Mouse (Mus musculus) neural tube, embryonic 12.5 days (tissue): ENCODE data around the gene Ccdc137. TPM values are rescaled to one million over a fixed set of nuclear protein-coding genes. Genes with fewer than 3 reads are reported as not detected.

Source experiments
- ATAC-seq: fragments of 200-750 bp; cut with Nextera tagmentation; 2 replicates; pipeline ENCODE4 v1.8.0; 2017; ENCODE audit warnings: low read depth, mild to moderate bottlenecking, moderate TSS enrichment, moderate library complexity; ENCODE audit not compliant: low FRiP score
- H3K27ac ChIP-seq: fragments of 300-500 bp; sonication (generic); 2 replicates; pipeline ENCODE4 v1.5.1; 2016
- H3K27me3 ChIP-seq: fragments of 300-500 bp; sonication (generic); replicated peaks from 2 replicates; pipeline ENCODE4 v1.6.1; 2016; ENCODE audit warnings: mild to moderate bottlenecking
- H3K36me3 ChIP-seq: fragments of 300-500 bp; sonication (generic); 2 replicates; pipeline ENCODE4 v1.6.1; 2016; ENCODE audit warnings: mild to moderate bottlenecking
- H3K4me1 ChIP-seq: fragments of 300-500 bp; sonication (generic); 2 replicates; pipeline ENCODE4 v1.6.1; 2016
- H3K4me2 ChIP-seq: fragments of 300-500 bp; sonication (generic); replicated peaks from 2 replicates; pipeline ENCODE4 v1.6.1; 2016; ENCODE audit warnings: mild to moderate bottlenecking
- H3K4me3 ChIP-seq: fragments of 300-500 bp; sonication (generic); 2 replicates; pipeline ENCODE4 v1.5.1; 2016
- H3K9ac ChIP-seq: fragments of 300-500 bp; sonication (generic); 2 replicates; pipeline ENCODE4 v1.6.1; 2016; ENCODE audit warnings: mild to moderate bottlenecking
- H3K9me3 ChIP-seq: fragments of 300-500 bp; sonication (generic); 2 replicates; pipeline ENCODE4 v1.6.1; 2016; ENCODE audit warnings: mild to moderate bottlenecking
- WGBS: fragments of 180-500 bp; shearing (Covaris S2); methylation state at CpG from one replicate; pipeline ENCODE4 v1.1.7; 2016; 5-methylcytosine and 5-hydroxymethylcytosine counted together
- polyA plus RNA-seq: library from polyadenylated mRNA; unstranded; fragments of >200 nt; fragmentation: Nextera tagmentation; extraction: Ambion mirVana; gene quantifications from 2 replicates; pipeline ENCODE4 v1.2.1, GENCODE M21; 2016

Gene Ccdc137
- polyA plus RNA-seq, 1 experiment from 2014 or later = 34.7 TPM

DNA sequence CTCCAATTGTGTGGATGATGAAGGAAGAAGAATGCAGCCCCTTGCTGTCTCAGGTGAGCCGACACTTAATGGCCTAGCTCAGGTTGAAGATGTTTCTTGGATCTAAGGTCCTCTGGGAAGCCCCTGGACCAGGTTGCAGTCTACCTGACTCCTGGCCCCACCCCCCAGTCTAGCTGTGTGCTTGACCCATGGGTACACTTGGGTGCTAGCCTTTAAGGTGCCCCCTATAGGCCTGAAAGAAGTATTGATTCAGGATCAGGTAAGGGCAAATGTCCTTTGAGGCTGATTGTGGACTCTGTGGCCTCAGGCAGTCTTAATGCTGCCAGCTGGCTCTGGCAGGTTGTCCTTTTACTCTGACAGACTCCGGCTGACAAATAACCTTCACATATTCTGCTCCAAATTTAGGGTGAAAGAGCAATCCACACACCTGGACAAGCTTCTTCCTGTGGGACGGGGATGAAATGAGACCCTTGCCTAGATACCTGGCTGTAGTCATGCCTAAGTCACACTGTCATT is 15.1 kb upstream of the Ccdc137 start:
- H3K4me2 ChIP-seq = no peak overlapping the region
- no peaks in the 10 kb centered on the region for H3K4me1 ChIP-seq
- no peak for ATAC-seq
- no peaks in the 10 kb centered on the region for H3K9me3 ChIP-seq
- no peak overlapping the region for H3K4me3 ChIP-seq
- no peak overlapping the region for H3K27ac ChIP-seq
- H3K36me3 ChIP-seq = no peaks in the 10 kb centered on the region
- WGBS = 89% methylated on average over 3 of the region's 3 CpGs
- H3K9ac ChIP-seq = no peak overlapping the region
- no peaks in the 10 kb centered on the region for H3K27me3 ChIP-seq

- no peak for ATAC-seq
- H3K4me3 ChIP-seq = no peak overlapping the region
- H3K36me3 ChIP-seq = no peaks in the 10 kb centered on the region
- 0 out of 2 replicates have a peak, but pooled peaks cover 3% of the 10 kb centered on the region for H3K27me3 ChIP-seq
- no peak overlapping the region for H3K9ac ChIP-seq
- no peaks in the 10 kb centered on the region for H3K4me1 ChIP-seq
- H3K9me3 ChIP-seq = no peaks in the 10 kb centered on the region
- H3K27ac ChIP-seq = no peak overlapping the region
- H3K4me2 ChIP-seq = no peak overlapping the region
- 72% methylated on average over 6 of the region's 6 CpGs for WGBS
Measured at GRCm38 (mm10) chr11:120444106-120444505, 13.8 kb upstream of the Ccdc137 start.

DNA sequence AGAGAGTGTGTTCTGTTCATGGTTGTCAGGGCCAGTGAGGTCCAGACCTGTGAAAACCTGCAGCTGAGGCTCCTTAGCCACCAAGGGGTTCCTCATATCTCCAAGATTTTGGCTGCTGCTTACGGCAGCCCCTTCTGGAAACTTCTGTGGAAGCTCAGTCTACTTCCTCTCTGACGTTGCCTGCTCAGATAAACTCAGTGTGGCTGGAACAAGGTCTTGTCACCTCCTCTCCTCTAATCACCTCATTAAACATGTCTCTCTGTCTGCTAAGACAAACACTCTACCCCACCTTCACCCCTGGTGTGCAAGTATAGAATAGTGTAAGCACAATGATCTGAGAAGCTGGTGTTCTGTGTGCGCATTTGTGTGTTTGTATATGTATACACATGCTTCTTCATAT is 12.4 kb upstream of the Ccdc137 start:
- Histone ChIP-seq H3K4me3 (no peak overlapping the region), H3K4me2 (no peak overlapping the region), H3K9me3 (no peaks in the 10 kb centered on the region), H3K27ac (no peak overlapping the region), H3K27me3 (0 out of 2 replicates have a peak, but pooled peaks cover 3% of the 10 kb centered on the region), H3K36me3 (no peaks in the 10 kb centered on the region), H3K4me1 (no peaks in the 10 kb centered on the region), H3K9ac (no peak overlapping the region)
- no peak for ATAC-seq
- WGBS = 85% methylated on average over 3 of the region's 3 CpGs

GRCm38 (mm10) chr11:120447179-120447578 is 10.7 kb upstream of the Ccdc137 start:
- Histone ChIP-seq H3K4me1 (no peaks in the 10 kb centered on the region), H3K27ac (no peak overlapping the region), H3K27me3 (0 out of 2 replicates have a peak, but pooled peaks cover 3% of the 10 kb centered on the region), H3K36me3 (no peaks in the 10 kb centered on the region), H3K4me2 (no peak overlapping the region), H3K9me3 (no peaks in the 10 kb centered on the region), H3K4me3 (no peak overlapping the region), H3K9ac (no peak overlapping the region)
- 85% methylated on average over 7 of the region's 7 CpGs for WGBS
- no peak for ATAC-seq

DNA sequence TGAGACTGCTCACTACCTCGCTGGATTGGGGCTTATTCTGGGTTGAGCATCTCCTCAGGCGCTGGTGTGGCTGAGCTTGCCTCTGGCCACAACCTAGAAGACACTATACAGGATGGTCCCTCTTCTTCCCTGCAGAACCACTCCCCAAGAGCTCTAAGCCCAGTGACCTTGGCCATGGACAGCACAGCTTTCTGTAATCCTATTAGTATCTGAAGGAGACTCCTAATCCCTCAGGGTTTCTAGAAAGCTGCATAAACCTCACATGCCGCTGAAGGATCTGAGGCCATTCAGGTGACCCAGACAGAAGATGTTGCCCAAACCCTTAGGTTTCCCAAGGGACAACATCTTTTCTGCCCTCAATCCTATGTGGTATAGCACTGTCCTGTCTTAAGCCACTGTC is 5.7 kb upstream of the Ccdc137 start:
- Histone ChIP-seq H3K4me1 (0 out of 2 replicates have a peak, but pooled peaks cover 6% of the 10 kb centered on the region), H3K27me3 (0 out of 2 replicates have a peak, but pooled peaks cover 3% of the 10 kb centered on the region), H3K9me3 (no peaks in the 10 kb centered on the region), H3K9ac (no peak overlapping the region), H3K4me2 (no peak overlapping the region), H3K4me3 (no peak overlapping the region), H3K36me3 (no peaks in the 10 kb centered on the region), H3K27ac (no peak overlapping the region)
- no peak for ATAC-seq
- WGBS = 83% methylated on average over 3 of the region's 3 CpGs

GRCm38 (mm10) chr11:120453306-120453705 is 4.6 kb upstream of the Ccdc137 start, which contains the start of gene Pde6g:
Gene Pde6g (minus strand): TSS chr11:120453500.
- 87% methylated on average over 4 of the region's 4 CpGs for WGBS
- Histone ChIP-seq H3K9ac (no peak within 1 kb of the TSS), H3K27me3 (0 out of 2 replicates have a peak, but pooled peaks cover 3% of the 10 kb centered on the region), H3K9me3 (no peaks in the 10 kb centered on the region), H3K4me1 (peaks cover 12% of the 10 kb centered on the region; the same call in 1 of the 2 replicates), H3K4me2 (no peak within 1 kb of the TSS), H3K27ac (no peak within 1 kb of the TSS; the same call in 1 of the 2 replicates), H3K4me3 (no peak within 1 kb of the TSS), H3K36me3 (no peaks in the 10 kb centered on the region)
- ATAC-seq = no peak

DNA sequence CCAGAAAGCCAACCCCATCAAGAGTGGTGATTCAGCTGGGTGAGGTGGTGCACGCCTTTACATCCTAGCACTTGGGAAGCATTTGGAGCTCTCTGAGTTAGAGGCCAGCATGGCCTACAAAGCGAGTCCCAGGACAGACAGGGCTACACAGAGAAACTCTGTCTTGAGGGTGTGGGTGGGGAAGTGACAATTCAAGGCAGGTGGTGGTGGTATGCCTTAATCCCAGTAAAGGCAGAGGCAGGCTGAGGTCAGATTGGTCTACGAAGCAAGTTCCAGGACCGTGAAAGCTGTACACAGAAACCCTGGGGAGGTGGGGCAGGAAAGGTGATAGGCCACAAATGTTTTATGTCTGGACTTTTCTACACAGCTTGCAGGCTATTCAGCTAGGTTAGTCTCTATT is 3.0 kb upstream of the Ccdc137 start:
- Histone ChIP-seq H3K9me3 (no peaks in the 10 kb centered on the region), H3K9ac (no peak overlapping the region), H3K4me3 (no peak overlapping the region), H3K27me3 (no peaks in the 10 kb centered on the region), H3K4me2 (no peak overlapping the region), H3K4me1 (peaks cover 16% of the 10 kb centered on the region; the same call in 1 of the 2 replicates), H3K27ac (no peak overlapping the region), H3K36me3 (peaks cover 5% of the 10 kb centered on the region)
- WGBS = 92% methylated on average over 4 of the region's 4 CpGs
- ATAC-seq = no peak

DNA sequence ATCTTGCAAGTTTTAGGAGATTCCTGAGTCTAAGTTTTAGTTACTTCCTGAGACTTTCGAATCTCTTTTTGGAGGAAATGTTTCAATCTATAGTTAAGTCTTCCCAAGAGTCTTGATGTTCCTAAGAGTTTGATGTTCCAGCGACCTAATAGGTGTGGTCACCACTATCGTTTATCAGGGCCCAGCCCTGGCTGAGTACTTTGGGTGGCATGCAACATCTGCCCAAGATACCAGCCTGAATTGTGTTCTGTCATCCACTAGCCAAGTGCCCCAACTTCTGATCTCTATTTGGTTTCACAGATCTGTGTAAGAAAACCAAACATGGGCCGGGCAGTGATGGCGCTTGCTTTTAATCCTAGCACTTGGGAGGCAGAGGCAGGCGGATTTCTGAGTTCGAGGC is 2.5 kb upstream of the Ccdc137 start:
- no peaks in the 10 kb centered on the region for H3K27me3 ChIP-seq
- H3K9ac ChIP-seq = no peak overlapping the region
- WGBS = 93% methylated on average over 7 of the region's 7 CpGs
- H3K27ac ChIP-seq = no peak overlapping the region
- H3K4me2 ChIP-seq = no peak overlapping the region
- ATAC-seq = no peak
- H3K4me1 ChIP-seq = peaks cover 16% of the 10 kb centered on the region; the same call in 1 of the 2 replicates
- H3K4me3 ChIP-seq = no peak overlapping the region
- H3K36me3 ChIP-seq = peaks cover 7% of the 10 kb centered on the region
- H3K9me3 ChIP-seq = no peaks in the 10 kb centered on the region

DNA sequence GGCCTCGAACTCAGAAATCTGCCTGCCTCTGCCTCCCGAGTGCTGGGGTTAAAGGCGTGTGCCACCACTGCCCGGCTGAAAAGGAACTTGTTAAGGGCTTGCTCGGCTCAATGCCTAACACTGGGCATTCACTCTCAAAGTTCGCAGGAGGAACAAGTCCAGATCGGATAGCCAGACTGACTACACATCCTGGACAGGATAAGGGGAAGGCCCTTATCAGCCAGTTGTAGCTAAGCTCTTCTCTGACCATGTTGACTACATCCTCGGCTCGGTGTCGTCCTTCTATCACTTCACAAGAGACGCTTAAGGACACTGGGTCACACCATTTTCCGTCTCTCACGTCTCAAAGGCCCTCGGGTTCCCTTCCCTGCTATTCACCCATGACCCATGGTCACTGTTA is 545 bp upstream of the Ccdc137 start:
- peaks cover 26% of the 10 kb centered on the region for H3K36me3 ChIP-seq
- H3K27ac ChIP-seq = peak overlapping the region; percentile 62; the same call in 1 of the 2 replicates
- ATAC-seq = no peak
- H3K4me1 ChIP-seq = peaks cover 16% of the 10 kb centered on the region; the same call in 1 of the 2 replicates
- H3K27me3 ChIP-seq = no peaks in the 10 kb centered on the region
- 36% methylated on average over 14 of the region's 14 CpGs for WGBS
- H3K4me2 ChIP-seq = peak overlapping the region; percentile 95
- peak overlapping the region; percentile 95 for H3K9ac ChIP-seq
- no peaks in the 10 kb centered on the region for H3K9me3 ChIP-seq
- H3K4me3 ChIP-seq = peak overlapping the region; percentile 93

- H3K9ac ChIP-seq = peak overlapping the region; percentile 95
- ATAC-seq = no peak
- H3K4me1 ChIP-seq = peaks cover 16% of the 10 kb centered on the region; the same call in 1 of the 2 replicates
- H3K4me2 ChIP-seq = peak overlapping the region; percentile 95
- H3K27me3 ChIP-seq = no peaks in the 10 kb centered on the region
- H3K36me3 ChIP-seq = peaks cover 41% of the 10 kb centered on the region
- peak overlapping the region; percentile 93 for H3K4me3 ChIP-seq
- H3K27ac ChIP-seq = no peak overlapping the region
- H3K9me3 ChIP-seq = no peaks in the 10 kb centered on the region
- WGBS = 72% methylated on average over 6 of the region's 6 CpGs
Measured at GRCm38 (mm10) chr11:120458847-120459597, 1.1 kb downstream of the Ccdc137 start.

DNA sequence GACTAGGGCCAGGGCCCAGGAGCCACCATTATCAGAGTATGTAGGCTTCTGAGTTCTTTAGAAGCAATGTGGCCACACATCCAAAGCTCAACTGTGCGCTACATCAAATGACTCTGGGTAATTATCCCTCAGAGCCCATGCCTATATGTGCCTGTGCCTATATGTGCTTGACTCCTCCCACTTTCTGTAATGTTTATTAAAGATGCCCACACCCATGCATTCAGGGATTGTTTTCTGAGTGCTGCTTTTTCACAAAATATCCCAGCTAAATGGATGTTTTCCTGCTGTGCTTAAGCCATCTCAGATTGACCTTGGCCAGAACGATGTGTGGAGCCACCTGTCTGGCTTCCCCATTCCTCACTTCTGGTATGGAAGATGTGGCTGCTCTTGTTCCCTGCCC is 5.6 kb downstream of the Ccdc137 start:
- H3K27me3 ChIP-seq = no peaks in the 10 kb centered on the region
- no peak overlapping the region for H3K9ac ChIP-seq
- no peak overlapping the region for H3K27ac ChIP-seq
- 96% methylated on average over 2 of the region's 2 CpGs for WGBS
- no peak for ATAC-seq
- H3K4me1 ChIP-seq = peaks cover 23% of the 10 kb centered on the region
- peaks cover 53% of the 10 kb centered on the region for H3K36me3 ChIP-seq
- no peak overlapping the region for H3K4me3 ChIP-seq
- H3K4me2 ChIP-seq = no peak overlapping the region
- no peaks in the 10 kb centered on the region for H3K9me3 ChIP-seq

- Histone ChIP-seq H3K36me3 (peaks cover 56% of the 10 kb centered on the region), H3K4me2 (no peak overlapping the region), H3K9me3 (no peaks in the 10 kb centered on the region), H3K27me3 (no peaks in the 10 kb centered on the region), H3K27ac (no peak overlapping the region), H3K4me1 (peaks cover 25% of the 10 kb centered on the region), H3K4me3 (no peak overlapping the region), H3K9ac (no peak overlapping the region)
- WGBS = 92% methylated on average over 5 of the region's 5 CpGs
- no peak for ATAC-seq
Measured at GRCm38 (mm10) chr11:120464365-120464764, 6.5 kb downstream of the Ccdc137 start.
